Mouse (Mus musculus): ENCODE results near the gene Psmd5.

- no peak for TF ChIP-seq EP300 (optimal IDR thresholded peaks at IDR 0.05)
- TF ChIP-seq CTCF (IDR thresholded peaks at IDR 0.05; ENCODE audit: low read depth) = no peak
Measured at GRCm38 (mm10) chr2:34874271-34874670, 497 bp downstream of the Psmd5 start, which contains the start of gene Cutal.

Measured in stomach, postnatal 0 days (tissue).